Mouse (Mus musculus): Measurements from ENCODE around the gene Ctnnd2. TPM values are rescaled to one million over a fixed set of nuclear protein-coding genes. Genes with fewer than 3 reads are reported as not detected.

The Ctnnd2 gene
- 1.7 and 2.0 TPM in 2 replicates for polyA plus RNA-seq (2012; rRNA removed)

GRCm38 (mm10) chr15:30172391-30173281, at the start of gene Ctnnd2:
TSS of gene Ctnnd2 (plus strand) at chr15:30172593.

Data from colon, adult 2 months (tissue).